Mouse (Mus musculus) common myeloid progenitor, adult 5-6 weeks (primary cell): ENCODE data around the gene Nbl1. TPM values are rescaled to one million over a fixed set of nuclear protein-coding genes. Genes with fewer than 3 reads are reported as not detected.

Experiments
- ATAC-seq: replicated peaks from 2 replicates; pipeline ENCODE4 v1.8.0; 2016; ENCODE audit warnings: low read depth, mild to moderate bottlenecking, moderate TSS enrichment, inconsistent platforms; ENCODE audit not compliant: poor library complexity, severe bottlenecking
- total RNA-seq: library from RNA; stranded (forward); fragments of 200-1000, 187-1606 nt; gene quantifications from 2 replicates; pipeline ENCODE4 v1.2.3, GENCODE M21; 2017

Nbl1 gene
- total RNA-seq, 1 experiment from 2014 or later, result not detected

- ATAC-seq, result no peak
These were observed 12.7 kb upstream of the Nbl1 start for GRCm38 (mm10) chr4:139105453-139105852.

DNA sequence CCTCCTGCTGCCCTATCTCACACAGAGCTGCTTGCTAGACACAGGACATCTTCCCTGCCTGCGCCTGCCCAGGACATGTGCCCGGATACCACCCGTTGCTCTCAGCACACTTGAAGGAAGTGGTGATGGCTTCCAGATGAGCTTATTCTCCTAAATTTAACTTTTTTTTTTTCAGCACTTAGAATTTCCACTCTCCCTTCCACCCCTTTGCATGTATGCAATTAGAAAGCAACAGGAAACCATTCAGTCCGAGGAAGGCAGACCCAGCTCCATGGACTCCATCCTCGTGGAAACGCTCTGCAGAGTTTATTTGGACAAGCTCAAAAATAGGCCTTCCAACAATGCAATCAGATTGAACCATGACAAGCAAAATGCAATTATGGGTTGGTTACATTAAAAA is 8.8 kb upstream of the Nbl1 start:
- no peak for ATAC-seq

- no peak for ATAC-seq
These were observed 7.5 kb upstream of the Nbl1 start for GRCm38 (mm10) chr4:139100326-139100725.

GRCm38 (mm10) chr4:139096201-139096600 is 3.4 kb upstream of the Nbl1 start:
- no peak for ATAC-seq

DNA sequence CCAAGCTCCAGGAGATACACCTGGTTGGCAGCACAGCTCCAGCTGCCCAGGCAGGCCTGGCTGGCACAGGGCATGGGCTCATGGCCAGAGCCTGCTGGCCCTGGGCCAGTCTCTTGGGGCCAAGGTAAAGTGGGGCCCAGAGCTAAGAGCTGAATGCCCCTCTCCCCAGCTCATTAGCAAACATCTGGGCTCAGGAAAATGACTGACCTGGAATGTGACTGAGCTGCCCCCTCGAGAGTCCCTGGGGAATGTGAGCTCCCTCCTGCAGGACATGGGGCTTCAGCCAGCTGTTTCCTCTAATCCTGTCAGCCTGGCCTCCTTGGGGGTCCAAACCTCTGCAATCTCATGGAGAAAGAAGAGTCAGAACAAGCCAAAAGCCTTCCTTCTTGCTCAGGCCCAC is 2.6 kb upstream of the Nbl1 start:
- no peak for ATAC-seq

DNA sequence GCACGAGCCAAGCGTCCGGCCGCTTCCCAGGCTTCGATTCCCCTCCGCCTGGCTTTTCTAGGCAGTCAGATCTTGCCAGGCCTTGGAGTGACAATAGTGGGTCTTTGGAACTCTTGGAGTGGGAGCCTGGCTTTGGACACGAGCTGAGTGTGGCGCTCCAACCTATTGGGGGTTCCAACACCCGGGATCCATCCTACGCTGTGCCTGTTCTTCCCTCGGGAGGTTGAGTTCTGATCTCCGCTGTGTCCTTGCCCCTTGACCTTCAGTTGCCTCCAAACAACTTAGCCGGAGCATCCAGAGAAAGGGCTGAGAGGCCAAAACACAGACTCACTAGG is 370 bp upstream of the Nbl1 start:
- no peak for ATAC-seq

GRCm38 (mm10) chr4:139091478-139092355 is 1.1 kb downstream of the Nbl1 start:
- ATAC-seq, result 0 out of 2 replicates have a peak, but pooled peaks have one; percentile 30

- ATAC-seq, result no peak
These were observed 1.7 kb downstream of the Nbl1 start for GRCm38 (mm10) chr4:139091066-139091465.

GRCm38 (mm10) chr4:139090303-139090940 is 2.4 kb downstream of the Nbl1 start:
- no peak for ATAC-seq

DNA sequence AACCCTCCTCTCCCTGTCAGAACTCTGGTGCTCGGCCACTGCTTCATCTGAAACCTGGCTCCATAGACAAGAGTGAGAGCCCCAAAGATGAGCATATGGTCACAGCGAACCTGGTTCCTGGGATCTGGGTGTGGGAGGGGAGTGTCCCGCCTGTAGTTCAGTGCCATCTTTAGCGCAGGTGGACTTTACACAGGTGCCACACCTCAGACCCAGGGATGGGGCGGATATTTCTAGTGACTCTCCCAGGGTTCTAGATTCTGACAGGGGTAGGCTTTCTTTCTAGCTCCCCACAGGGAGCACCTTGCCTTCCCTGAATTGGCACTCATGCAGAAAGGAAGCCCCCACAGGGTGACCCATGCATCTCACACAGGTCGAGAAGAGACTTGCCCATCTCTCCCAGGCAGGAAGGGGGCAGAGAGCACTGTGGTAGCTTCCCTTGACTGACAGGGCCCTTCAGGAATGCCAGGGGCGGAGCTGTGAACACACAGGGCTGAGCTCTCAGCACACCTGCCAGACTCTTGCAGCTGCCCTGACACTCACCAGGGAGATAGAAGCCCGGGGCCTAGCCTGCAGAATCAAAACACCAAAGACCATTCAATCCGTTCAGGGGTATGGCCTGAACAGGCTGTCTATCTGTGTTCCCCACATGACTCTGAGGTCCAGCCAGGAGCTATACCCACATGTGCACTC is 3.7 kb downstream of the Nbl1 start:
- no peak for ATAC-seq

GRCm38 (mm10) chr4:139086984-139087383 is 5.8 kb downstream of the Nbl1 start:
- ATAC-seq, result no peak

DNA sequence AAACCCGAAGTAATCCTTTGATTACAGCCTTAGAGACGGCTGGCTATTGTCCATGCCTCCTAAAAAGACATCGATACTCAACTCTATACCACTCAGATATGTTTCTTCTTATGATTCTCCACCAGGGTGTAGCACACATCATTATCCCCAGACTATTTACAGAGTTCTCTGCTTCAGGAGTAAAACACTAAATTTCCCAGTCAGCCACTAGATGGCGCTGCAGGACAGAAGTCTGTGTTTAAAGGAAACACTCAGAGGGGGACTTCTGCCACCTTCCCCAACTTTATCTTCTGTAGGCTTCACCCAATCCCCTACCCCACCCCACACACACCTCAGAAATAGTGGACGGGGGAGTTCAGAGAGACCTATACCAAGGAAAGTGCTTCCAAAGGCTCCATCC is 6.8 kb downstream of the Nbl1 start:
- ATAC-seq, result peak; percentile 72

DNA sequence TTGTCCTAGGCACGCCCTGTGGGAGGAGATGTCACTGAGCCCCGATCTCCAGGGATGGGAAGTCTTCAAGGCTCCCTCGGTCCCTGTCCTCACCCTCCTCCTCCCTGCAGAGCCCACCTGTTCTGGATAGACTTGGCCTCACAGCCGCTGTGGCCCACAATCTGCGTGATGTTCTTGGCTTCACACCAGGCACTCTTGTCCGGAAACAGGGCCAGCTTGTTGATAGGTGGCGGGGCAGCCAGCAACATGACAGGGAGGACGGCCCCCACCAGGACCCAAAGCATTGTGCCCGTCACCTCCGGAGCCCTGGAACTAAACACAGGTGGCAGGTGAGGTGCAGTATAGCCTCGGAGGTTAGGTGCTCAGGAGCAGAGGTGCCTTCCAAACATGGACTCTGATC is 7.5 kb downstream of the Nbl1 start:
- ATAC-seq, result no peak

DNA sequence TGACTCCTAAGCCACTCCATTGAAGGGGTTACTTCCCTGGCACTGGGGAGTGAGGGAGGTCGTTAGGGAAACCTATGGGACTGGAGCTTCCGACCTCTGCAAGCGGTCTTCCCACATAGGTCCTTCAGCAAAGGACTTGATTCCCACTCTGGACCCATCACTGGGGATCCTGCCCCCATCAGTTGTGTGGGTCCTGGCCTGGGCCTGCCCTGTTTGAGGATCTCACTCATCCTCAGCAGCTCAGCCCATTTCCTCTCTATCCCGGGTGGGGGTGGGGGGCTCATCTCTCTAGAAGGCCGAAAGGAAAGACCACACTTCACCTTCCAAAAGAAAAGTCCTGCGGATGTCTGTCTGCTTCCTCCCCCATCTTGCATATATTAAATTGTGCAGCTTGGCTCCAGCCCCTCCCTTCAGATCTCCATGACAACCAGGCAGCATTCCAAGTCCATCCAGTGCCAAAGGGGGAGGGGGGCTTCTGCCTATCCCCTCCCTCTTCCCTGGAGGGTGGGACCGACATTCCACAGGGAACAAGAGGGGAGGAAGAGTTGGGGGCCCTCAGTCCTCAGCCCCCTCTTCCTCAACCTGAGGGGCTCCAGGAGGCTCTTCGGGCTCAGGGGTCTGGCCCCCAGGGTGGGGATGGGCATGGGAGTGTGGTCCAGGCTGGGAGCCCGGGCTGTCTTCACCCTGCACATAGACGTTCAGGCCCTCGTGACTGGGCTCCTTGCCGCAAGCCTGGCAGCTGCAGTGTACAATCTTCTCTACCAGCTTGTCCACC is 9.8 kb downstream of the Nbl1 start:
- no peak for ATAC-seq

- ATAC-seq, result no peak
These were observed 11.4 kb downstream of the Nbl1 start for GRCm38 (mm10) chr4:139081270-139081931.

- ATAC-seq, result no peak
These were observed 12.5 kb downstream of the Nbl1 start for GRCm38 (mm10) chr4:139080259-139080658.

- ATAC-seq, result no peak
These were observed 13.4 kb downstream of the Nbl1 start for GRCm38 (mm10) chr4:139079439-139079838.

DNA sequence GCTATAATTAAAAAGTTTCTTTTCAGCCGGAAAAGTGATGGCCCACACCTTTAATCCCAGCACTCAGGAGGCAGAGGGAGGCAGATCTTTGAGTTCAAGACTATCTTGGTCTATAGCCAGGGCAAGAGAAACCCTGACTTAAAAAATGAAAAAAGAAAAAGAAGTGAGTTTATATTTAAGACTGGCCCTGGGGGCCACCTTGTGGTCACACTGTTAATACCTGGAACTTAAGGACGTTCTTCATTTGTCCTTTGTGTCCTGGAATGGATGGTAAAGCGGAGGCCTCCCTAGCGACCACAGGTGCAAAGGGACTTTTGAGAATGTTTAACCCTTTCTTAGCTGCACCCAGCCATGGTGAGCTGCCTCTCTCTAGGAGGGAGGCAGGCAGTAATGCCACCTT is 14.1 kb downstream of the Nbl1 start:
- 0 out of 2 replicates have a peak, but pooled peaks have one; percentile 31 for ATAC-seq

DNA sequence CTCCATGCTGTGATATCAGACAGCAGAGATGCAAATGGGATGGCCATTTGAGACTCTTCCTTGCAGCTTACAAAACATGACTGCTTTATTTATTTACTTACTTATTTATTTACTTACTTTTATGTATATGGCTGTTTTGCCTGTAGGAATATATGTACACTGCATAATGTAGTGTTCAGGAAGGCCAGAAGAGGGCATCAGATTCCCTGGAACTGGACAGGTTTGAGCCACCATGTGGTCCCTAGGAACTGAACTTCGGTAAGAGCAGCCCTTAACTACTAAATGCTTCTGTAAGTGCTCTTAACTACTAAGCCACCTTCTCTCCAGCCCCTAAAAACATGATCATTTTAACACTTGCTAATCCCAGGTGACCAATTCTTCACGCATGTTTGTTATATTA is 14.5 kb downstream of the Nbl1 start:
- peak; percentile 70 for ATAC-seq

- ATAC-seq, result no peak
These were observed 16.9 kb downstream of the Nbl1 start for GRCm38 (mm10) chr4:139075915-139076314.
